Mouse (Mus musculus) central nervous system, embryonic 14 days (tissue): ENCODE measurements around the gene Gm21319. TPM values are rescaled to one million over a fixed set of nuclear protein-coding genes. Genes with fewer than 3 reads are reported as not detected.

Source experiments
- polyA plus RNA-seq: library from polyadenylated mRNA; depleted of rRNA; stranded (reverse); fragments of >200 nt; gene quantifications from 2 replicates; pipeline ENCODE4 v1.2.3, GENCODE M21; 2012; rRNA removed

The Gm21319 gene
- polyA plus RNA-seq, result not detected in 2 replicates

DNA sequence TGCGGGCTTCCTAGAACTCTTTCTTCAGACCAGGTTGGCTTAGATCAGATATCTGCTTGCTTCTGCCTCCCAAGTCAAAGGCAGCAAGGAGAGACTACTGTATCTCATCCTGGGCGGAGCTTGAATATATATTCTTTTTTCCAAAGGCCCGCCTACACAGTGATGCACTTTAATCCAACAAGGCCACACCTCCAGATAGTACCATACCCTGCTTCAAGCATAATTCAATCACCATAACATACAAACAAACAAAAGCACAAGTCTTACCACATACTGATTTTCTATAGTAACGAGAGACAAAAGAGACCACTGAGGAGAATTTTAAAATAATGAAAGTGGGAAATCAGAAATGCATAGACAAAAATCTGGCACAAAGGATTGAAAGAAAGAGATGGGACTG is at the start of gene Gm21319:
Gene Gm21319 (minus strand): TSS at position 101 of the 400 bp plus-strand sequence.

GRCm38 (mm10) chr12:87816277-87816676 is 40.7 kb upstream of the Gm21319 start, which contains the start of gene BB287469:
Gene BB287469 (plus strand): TSS chr12:87816577.

GRCm38 (mm10) chr12:87795212-87795611 is 19.7 kb upstream of the Gm21319 start, which contains the start of gene Gm21936:
Gene Gm21936 (plus strand): TSS chr12:87795512.

Other genes starting within 250 kb of the Gm21319 start
- not detected in 2 replicates for gene Oog1, start 173.1 kb downstream of the Gm21319 start, polyA plus RNA-seq
- not detected in 2 replicates for gene Gm4027, start 156.9 kb downstream of the Gm21319 start, polyA plus RNA-seq
- gene Gm16381, start 131.1 kb downstream of the Gm21319 start, polyA plus RNA-seq, result not detected in 2 replicates
- not detected in 2 replicates for gene Gm21936, start 19.8 kb upstream of the Gm21319 start, polyA plus RNA-seq
- gene BB287469, start 40.8 kb upstream of the Gm21319 start, polyA plus RNA-seq, result not detected in 2 replicates
- gene Gm2001, start 66.6 kb upstream of the Gm21319 start, polyA plus RNA-seq, result not detected in 2 replicates
- not detected in 2 replicates for gene Gm2016, start 98.3 kb upstream of the Gm21319 start, polyA plus RNA-seq
- not detected in 2 replicates for gene Gm2022, start 119.6 kb upstream of the Gm21319 start, polyA plus RNA-seq
- gene Gm2035, start 144.1 kb upstream of the Gm21319 start, polyA plus RNA-seq, result not detected in 2 replicates
- not detected in 2 replicates for gene Gm2042, start 178.3 kb upstream of the Gm21319 start, polyA plus RNA-seq
- gene Gm2075, start 236.1 kb upstream of the Gm21319 start, polyA plus RNA-seq, result not detected in 2 replicates
- gene Gm6803, start 243.0 kb upstream of the Gm21319 start, polyA plus RNA-seq, result not detected in 2 replicates